Comparison of ENCODE assay signal across 18 mouse cellular contexts in genomic region chr19:46968833-46969232, GRCm38 (mm10). TPM values are rescaled to one million over a fixed set of nuclear protein-coding genes. Genes with fewer than 3 reads are reported as not detected.
DNase-seq lines count a peak whose midpoint lies in the region; ATAC-seq and TF ChIP-seq lines count a peak whose summit lies in the region.
"Had no signal": no experiment of that assay in that cellular context is flagged by ENCODE, and none has a peak within 500 bp of the region (broad histone marks: within the 10 kb centered on the region; RNA-seq: fewer than 3 reads in every experiment).

No protein-coding gene starts in this region.

- 61% methylated on average over 5 of the region's 5 CpGs for WGBS in heart, adult 2 months
- WGBS in lung, embryonic 15.5 days = 67% methylated on average over 5 of the region's 5 CpGs
- 63% methylated on average over 5 of the region's 5 CpGs for WGBS in olfactory bulb, adult 2 months

- H3K4me1 ChIP-seq in heart, adult 2 months (ENCODE audit: control insufficient read depth, insufficient read depth, low read length) = peaks cover 7% of the 10 kb centered on the region
- H3K4me1 ChIP-seq in lung, embryonic 15.5 days = peaks cover 35% of the 10 kb centered on the region
- peaks cover 43% of the 10 kb centered on the region for H3K4me1 ChIP-seq in olfactory bulb, adult 2 months (ENCODE audit: control insufficient read depth, insufficient read depth, low read length)

- intact Hi-C loops in heart, adult 2 months (cut with DNase I) = no loop called here
- intact Hi-C loops in heart, postnatal 14 days (cut with DNase I) = no loop called here

- TF ChIP-seq CTCF in heart, adult 2 months (IDR thresholded peaks at IDR 0.05) = no peak
- no peak for TF ChIP-seq CTCF in olfactory bulb, adult 2 months (IDR thresholded peaks at IDR 0.05; ENCODE audit: insufficient read depth, low read depth, low read length)

- peak in 1 of 2 experiments; percentile 33 for DNase-seq in heart, adult 2 months
- DNase-seq in heart, postnatal 14 days = no peak
- DNase-seq in lung, adult 18-20 months = no peak
- DNase-seq in kidney, postnatal 25 days = no peak
- DNase-seq: adrenal gland, adult 2 months; cerebellum, adult 9-10 months; right cerebral cortex, adult 18-20 months; spleen, adult 18-20 months; thymus, postnatal 14 days had no signal

- H3K9ac ChIP-seq in heart, adult 2 months (ENCODE audit: low read depth, low read length) = no peak overlapping the region
- H3K9ac ChIP-seq in lung, embryonic 15.5 days = no peak overlapping the region
- H3K9ac ChIP-seq: forebrain, embryonic 15.5 days; kidney, embryonic 15.5 days; limb, embryonic 15.5 days; lung, embryonic 14.5 days had no signal

- no peaks in the 10 kb centered on the region for H3K27me3 ChIP-seq in heart, adult 2 months (ENCODE audit: control insufficient read depth, insufficient read depth, low read length)
- no peaks in the 10 kb centered on the region for H3K27me3 ChIP-seq in lung, embryonic 15.5 days
- H3K27me3 ChIP-seq: forebrain, embryonic 15.5 days; kidney, embryonic 15.5 days; limb, embryonic 15.5 days had no signal

- no peaks in the 10 kb centered on the region for H3K36me3 ChIP-seq in heart, adult 2 months (ENCODE audit: control insufficient read depth, insufficient read depth, low read length)
- H3K36me3 ChIP-seq in lung, embryonic 15.5 days = no peaks in the 10 kb centered on the region
- H3K36me3 ChIP-seq: forebrain, embryonic 15.5 days; kidney, embryonic 15.5 days; limb, embryonic 15.5 days had no signal

- no peak overlapping the region; the same call in 1 of the 2 replicates for H3K4me3 ChIP-seq in heart, adult 2 months
- H3K4me3 ChIP-seq in lung, embryonic 15.5 days = no peak overlapping the region
- 0 out of 2 replicates have a peak overlapping the region, but pooled peaks have one; percentile 10 for H3K4me3 ChIP-seq in olfactory bulb, adult 2 months (ENCODE audit: insufficient read depth, low read depth, low read length)
- H3K4me3 ChIP-seq: forebrain, embryonic 15.5 days; kidney, embryonic 15.5 days; limb, embryonic 15.5 days had no signal

- no peaks in the 10 kb centered on the region for H3K79me2 ChIP-seq in heart, adult 2 months (replicated peaks; ENCODE audit: control insufficient read depth, insufficient read depth, low read length)

- ATAC-seq in lung, embryonic 15.5 days (ENCODE audit: borderline replicate concordance, extremely low read depth, low FRiP score, low TSS enrichment) = no peak
- 0 out of 2 replicates have a peak, but pooled peaks have one; percentile 23 for ATAC-seq in erythroid progenitor cell, adult 5-6 weeks (replicated peaks; ENCODE audit: low FRiP score, poor library complexity, severe bottlenecking)
- ATAC-seq: forebrain, embryonic 15.5 days had no signal

- no peak overlapping the region for H3K4me2 ChIP-seq in lung, embryonic 15.5 days
- H3K4me2 ChIP-seq: forebrain, embryonic 15.5 days; limb, embryonic 15.5 days had no signal

- no peak for TF ChIP-seq EP300 in heart, adult 2 months (IDR thresholded peaks at IDR 0.05; ENCODE audit: insufficient read depth, low read depth, low read length)

- 0 out of 2 replicates have a peak, but pooled peaks have one; percentile 54 for TF ChIP-seq POLR2A in heart, adult 2 months (IDR thresholded peaks at IDR 0.05; ENCODE audit: insufficient read depth, low read depth, low read length)
- no peak for TF ChIP-seq POLR2A in olfactory bulb, adult 2 months (IDR thresholded peaks at IDR 0.05; ENCODE audit: insufficient read depth, low read depth, low read length)

- no peaks in the 10 kb centered on the region for H3K9me3 ChIP-seq in lung, embryonic 15.5 days
- H3K9me3 ChIP-seq: forebrain, embryonic 15.5 days; kidney, embryonic 15.5 days; limb, embryonic 15.5 days had no signal

- H3K27ac ChIP-seq in heart, adult 2 months = peak overlapping the region; percentile 82
- H3K27ac ChIP-seq in lung, embryonic 15.5 days = 0 out of 2 replicates have a peak overlapping the region, but pooled peaks have one; percentile 83
- H3K27ac ChIP-seq in olfactory bulb, adult 2 months (ENCODE audit: insufficient read depth, low read depth, low read length) = peak overlapping the region; percentile 98
- H3K27ac ChIP-seq: forebrain, embryonic 15.5 days; kidney, embryonic 15.5 days; limb, embryonic 15.5 days had no signal

RNA-seq across cellular contexts. Expression of gene Ina, which starts 45.7 kb away (rescaled TPM):
- total RNA-seq in heart, adult 2 months (2021) = under 1 TPM in 1 of 2 experiments, not detected in 1; 0.11 TPM
- polyA plus RNA-seq in heart, adult 2 months (2012; rRNA removed) = 0.04 and 0.09 TPM in 2 replicates
- not detected for total RNA-seq in heart, postnatal 14 days (2021)
- polyA plus RNA-seq in lung, embryonic 15.5 days (2015; fragmentation: Nextera tagmentation; extraction: Ambion mirVana) = 1.0 and 2.3 TPM in 2 replicates
- total RNA-seq in erythroid progenitor cell, adult 5-6 weeks (2015; ENCODE audit: low replicate concordance) = not detected in 2 replicates
- not detected in 2 replicates for total RNA-seq in erythroid progenitor cell, adult 5-6 weeks (2017; ENCODE audit: low replicate concordance)
- polyA plus RNA-seq in olfactory bulb, adult 2 months (2012; ENCODE audit: insufficient read depth, insufficient read length, low replicate concordance, missing spikeins) = not detected in 2 replicates
- total RNA-seq: gastrocnemius, adult 18-20 months; heart, postnatal 36 days had no signal

RNA-seq across cellular contexts. Expression of gene Nt5c2, which starts 46.1 kb away (rescaled TPM):
- 10 to 100 TPM; 58.2 to 63.9 TPM for total RNA-seq in heart, adult 2 months (2021)
- 16.7 and 24.5 TPM in 2 replicates for polyA plus RNA-seq in heart, adult 2 months (2012; rRNA removed)
- total RNA-seq in heart, postnatal 14 days (2021) = 10 to 100 TPM; 64.9 to 75.1 TPM
- 85.4 and 86.0 TPM in 2 replicates for polyA plus RNA-seq in lung, embryonic 15.5 days (2015; fragmentation: Nextera tagmentation; extraction: Ambion mirVana)
- 26.4 and 41.4 TPM in 2 replicates for total RNA-seq in erythroid progenitor cell, adult 5-6 weeks (2015; ENCODE audit: low replicate concordance)
- total RNA-seq in erythroid progenitor cell, adult 5-6 weeks (2017; ENCODE audit: low replicate concordance) = 34.8 and 47.9 TPM in 2 replicates
- not detected in 2 replicates for polyA plus RNA-seq in olfactory bulb, adult 2 months (2012; ENCODE audit: insufficient read depth, insufficient read length, low replicate concordance, missing spikeins)
